Mouse (Mus musculus) retina, postnatal 1 day (tissue): ENCODE measurements around the gene Kcns1.
"Not testable (repeated sequence)": the region's sequence is repeated elsewhere in the genome, so short reads cannot be mapped to it uniquely, and the experiment has no call there.

Source experiments
- DNase-seq: peaks from one replicate; pipeline ENCODE4 v3.0.0-alpha.2; 2012

Gene Kcns1

DNA sequence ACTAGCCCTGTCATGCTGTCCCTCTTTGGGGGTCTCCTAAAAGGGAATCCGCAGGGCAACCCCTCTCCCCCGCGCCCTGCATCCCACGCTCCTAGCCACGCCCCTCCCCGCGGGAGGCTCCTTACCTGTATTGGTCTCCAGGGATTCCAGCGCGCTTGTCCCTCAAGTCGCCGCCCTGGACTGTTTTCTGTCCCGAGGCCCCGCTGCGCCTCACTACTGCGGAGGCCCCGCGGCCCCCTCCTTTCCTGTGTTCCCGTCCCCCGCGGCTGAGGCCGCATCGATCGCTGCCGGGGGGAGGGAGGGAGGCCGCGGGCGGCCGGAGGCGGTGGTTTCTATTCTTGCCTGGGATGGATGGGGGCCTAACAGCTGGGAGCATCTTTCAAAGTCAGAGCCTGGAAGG, at the start of gene Kcns1:
TSS of gene Kcns1 (minus strand) at position 212 of the 400 bp plus-strand sequence.
- DNase-seq: peak; percentile 50

DNA sequence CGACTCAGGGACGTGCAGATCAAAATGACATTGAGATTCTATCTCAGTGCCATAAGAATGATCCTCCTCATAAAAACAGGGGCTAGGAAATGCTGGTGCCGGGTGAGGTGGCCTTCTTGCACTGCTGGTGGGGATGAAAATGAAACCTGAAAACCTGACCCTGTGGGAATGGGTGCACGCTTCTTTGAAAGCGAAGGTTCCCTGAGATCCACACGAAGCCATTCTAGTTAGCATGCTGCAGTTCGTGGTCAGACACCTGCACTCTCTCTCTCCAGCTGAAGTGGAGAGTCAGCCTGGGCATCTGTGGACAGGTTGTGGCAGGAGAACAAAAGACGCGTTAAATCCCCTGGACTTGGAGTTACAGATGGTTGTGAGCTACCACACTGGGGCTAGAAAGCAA, 48.4 kb upstream of the Kcns1 start:
- DNase-seq: no peak

DNA sequence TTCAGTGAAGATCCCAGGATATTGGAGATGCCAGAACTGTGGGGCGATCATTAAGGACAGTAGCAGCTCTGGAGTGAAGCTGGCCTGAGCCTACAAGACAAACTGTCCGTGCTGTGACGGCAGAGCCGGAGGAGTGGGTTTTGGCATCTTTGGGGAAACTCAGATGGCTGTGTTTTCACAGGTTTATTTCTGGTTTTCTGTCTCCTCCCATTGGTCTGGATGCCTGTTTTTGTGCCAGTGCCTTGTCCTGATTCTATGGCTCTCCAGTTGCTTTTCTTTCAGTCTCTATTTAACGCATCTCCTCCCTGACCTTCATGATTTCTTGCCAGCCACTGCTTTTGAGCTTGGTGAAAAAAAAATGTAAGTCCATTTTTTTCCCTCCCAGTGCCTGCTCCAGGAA, 41.8 kb upstream of the Kcns1 start:
- DNase-seq: no peak

DNA sequence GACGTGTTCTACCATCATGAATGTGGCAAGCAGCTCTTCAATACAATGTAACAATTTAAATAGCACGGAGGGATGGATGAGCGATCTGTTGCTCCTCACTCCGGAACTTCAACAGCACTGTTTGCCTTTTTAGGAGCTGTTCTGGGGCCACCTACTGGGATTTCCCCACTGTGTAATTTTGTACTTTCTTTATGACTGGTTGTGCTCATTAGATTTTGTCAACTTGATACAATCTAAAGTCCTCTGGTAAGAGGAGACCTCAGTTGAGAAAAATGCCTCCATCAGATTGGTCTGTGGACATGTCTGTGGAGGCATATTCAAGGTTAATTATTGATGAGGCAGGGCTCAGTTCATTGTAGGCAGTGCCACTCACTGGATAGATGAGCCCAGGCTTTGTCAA, 40.0 kb upstream of the Kcns1 start:
- DNase-seq: no peak

DNA sequence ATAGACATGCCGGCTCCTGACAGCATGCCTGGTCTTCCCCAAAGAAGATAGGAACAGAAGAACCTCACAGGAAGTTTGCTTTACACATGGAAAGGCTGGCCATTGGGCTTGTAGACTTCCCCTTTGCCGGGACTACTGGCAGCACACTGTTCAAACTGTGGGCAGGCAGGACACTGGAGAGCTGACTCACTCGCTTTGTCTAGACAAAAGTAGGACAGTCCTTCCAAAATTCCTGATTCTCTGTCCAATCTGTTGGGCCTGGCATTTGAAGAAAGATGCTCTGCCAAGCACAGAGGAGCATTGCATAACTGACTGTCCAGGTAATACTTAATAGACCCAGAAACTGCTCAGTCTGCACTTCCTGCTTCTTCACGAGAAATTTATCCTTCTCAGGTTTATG, 35.8 kb upstream of the Kcns1 start:
- no peak for DNase-seq

DNA sequence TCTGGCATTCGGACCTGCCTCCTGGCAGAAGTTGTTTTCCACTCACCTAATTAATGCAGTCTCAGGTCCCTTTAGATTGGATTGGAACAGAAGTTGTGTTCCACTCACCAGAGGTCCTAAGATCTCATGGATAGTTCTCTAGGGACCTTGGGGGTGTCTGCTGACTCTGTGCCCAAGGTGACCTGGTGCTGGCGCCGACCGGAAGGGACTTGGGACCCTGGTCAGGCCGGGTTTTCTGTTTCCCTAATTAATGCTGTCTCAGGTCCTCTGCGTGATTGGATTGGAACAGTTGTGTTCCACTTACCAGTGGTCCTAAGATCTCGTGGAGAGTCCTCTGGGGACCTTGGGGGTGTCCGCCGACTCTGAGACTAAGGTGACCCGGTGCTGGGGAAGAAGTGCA, 35.1 kb upstream of the Kcns1 start:
- DNase-seq: not testable (repeated sequence)

DNA sequence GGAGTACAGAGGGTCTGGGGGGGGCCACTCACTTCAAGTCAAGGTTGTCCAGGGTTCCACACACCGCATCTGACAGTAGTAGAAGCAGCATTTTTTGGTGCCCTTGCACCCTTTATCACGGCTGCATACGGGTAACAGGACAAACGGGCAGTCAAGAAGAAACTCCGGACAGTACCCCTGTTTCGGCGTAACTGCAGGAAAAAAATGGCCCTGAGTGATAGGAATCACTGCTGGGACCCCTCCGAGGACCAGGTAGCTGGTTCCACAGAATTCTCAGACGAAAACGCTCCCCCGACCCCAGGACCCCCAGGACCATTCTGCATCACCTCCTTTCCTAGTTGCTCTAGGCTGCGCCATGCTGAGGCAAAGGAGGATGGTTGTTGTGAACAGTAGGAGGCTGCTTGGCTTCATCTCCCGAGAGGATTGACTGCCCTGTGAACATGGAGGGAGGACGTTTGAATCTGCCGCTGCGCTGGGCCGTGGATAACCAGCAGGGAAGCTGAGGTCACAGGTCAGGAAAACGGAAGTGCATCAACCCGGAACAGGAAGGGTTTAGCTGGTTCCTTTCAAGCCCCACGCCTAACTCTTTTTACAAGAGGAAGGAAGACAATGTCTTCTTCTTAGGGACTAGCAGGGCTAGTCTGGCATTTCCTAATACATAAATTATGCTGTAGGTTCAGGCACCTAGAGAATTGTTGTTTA, 28.9 kb upstream of the Kcns1 start, which contains the start of gene Wfdc15a:
TSS of gene Wfdc15a (minus strand) at position 505 of the 702 bp plus-strand sequence.
- no peak for DNase-seq

DNA sequence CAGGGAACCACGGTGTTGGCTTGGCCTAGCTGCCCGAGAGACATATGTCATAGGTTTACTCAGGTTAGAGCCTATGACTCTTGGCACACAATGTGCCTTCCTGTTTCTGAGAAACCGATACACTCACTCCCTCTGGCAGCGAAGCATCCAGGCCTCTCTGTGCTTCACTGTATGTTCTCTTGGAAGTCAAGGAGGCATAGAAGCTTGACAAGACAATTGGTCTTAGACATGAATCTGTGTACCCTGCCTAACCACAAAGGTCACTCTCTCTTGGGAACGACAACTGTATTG, 25.7 kb upstream of the Kcns1 start:
- no peak for DNase-seq

DNA sequence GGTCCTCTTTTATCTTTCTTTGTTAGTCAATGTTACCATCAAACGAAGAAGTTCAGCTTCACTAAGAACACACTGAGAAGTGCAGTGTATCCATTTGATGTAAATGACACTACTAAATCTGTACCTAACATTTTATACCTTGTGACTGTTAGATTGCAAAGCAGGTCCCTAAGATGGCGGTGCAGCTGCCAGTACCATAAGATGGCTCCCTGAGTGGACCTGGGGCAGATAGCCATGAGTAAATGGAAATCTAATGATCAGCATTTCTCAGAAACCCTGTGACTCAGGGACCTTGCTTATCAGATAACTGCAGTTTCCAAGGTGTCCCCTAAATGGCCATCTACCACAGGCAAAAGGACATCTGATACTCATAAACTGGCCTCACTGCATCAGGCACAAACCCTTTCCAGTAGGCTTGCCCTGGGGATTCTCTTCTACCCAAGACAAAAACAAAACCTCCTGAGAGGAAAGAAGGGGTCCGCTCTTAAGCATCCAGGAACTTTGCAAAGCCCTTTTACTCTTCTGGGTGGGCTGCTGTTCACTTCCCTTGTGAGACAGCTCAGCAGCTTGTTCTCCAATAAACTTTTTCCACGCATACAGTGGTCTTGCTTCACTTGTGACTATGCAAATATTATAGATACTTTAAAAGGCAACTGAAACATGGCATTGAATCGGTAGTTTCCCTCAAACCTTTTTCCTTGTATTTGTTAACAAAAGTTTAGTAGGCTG, 25.2 kb upstream of the Kcns1 start:
- DNase-seq: no peak

DNA sequence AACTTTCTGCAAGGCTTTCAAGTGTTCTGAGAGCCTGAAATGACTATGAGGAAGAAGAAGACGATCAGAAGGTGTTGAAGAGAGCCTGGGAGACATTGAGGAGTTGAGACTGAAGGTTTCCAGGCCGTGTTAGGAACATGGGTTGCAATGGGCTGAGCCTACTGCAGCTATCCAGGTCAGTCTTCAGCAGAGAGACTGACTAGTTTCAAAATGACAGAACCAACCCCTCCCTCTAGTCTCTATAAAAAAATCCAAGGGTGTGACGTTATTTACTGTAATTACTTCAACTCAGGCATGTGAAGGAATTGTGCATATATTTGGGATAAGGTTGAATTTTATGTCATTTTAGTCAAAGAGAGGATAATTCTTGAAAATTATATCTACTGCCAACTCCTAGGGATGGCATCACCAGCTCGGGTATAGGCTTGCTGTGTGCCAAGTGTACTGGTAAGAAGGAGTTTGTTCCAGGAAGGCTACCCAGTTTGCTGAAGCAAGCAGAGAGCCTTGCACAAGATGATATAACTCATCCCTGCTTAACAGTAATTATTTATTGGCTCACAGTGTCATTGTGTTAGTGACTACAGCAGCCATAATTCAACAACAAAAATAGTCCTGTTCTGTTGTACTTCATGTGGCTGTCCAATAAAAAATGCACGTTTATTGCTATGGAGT, 24.2 kb upstream of the Kcns1 start:
- no peak for DNase-seq

DNA sequence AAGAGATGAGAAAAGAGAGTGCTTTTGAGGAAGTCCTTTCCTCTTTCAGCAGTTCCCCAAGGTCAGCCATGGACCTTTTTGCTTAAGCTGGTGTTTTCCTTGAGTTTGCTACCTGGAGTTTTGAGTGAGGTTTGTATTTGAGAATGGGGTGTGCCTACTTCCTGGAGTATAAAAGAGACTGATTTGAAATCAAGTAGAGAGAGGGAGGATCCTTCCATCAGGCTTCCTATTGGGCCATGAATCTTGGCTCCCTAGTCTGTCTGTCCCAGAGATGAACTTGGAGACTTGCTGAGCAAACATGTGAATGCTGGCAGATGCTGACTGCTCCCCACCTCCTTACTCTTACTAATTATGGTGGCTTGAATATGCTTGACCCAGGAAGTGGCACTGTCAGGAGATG, 21.4 kb upstream of the Kcns1 start:
- no peak for DNase-seq

DNA sequence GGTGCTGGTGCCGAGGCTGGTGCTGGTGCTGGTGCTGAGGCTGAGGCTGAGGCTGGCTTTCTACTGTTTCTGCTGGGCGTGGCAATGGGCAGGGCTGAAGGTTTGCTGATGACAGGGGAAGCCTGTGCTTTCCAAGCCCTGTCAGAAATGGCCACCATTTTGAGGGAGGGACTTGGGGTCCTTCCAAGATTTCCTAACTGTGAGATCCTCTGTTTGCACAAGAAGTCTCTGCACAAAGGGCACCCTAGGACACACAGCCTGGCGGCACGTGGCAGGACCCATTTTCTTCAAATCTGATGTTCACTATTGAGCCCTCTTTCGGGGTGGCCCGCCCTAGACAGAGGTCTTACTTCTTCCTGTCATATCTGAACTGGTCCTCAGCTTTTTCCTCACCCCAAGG, 19.7 kb upstream of the Kcns1 start, which contains the start of gene Wfdc12:
TSS of gene Wfdc12 (minus strand) at position 33 of the 400 bp plus-strand sequence.
- DNase-seq: no peak

DNA sequence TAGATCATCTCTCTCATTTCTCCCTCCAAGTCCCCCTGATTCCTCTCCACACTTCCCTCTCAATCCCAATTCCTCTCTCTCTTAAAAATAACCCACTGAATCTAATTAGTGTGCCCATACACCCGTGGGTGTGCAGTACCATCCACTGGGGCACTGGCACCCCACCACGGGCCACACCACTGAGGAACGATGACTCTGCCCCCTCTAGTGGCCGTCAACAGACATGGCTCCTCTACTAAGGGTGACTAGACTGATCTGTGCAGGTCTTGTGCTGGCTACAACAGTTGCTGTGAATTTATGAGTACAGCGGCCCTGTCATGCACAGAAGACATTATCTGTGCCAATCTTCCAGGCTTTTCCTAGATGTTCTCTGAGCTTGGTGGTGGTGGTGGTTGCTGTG, 17.8 kb upstream of the Kcns1 start:
- peak; percentile 30 for DNase-seq

DNA sequence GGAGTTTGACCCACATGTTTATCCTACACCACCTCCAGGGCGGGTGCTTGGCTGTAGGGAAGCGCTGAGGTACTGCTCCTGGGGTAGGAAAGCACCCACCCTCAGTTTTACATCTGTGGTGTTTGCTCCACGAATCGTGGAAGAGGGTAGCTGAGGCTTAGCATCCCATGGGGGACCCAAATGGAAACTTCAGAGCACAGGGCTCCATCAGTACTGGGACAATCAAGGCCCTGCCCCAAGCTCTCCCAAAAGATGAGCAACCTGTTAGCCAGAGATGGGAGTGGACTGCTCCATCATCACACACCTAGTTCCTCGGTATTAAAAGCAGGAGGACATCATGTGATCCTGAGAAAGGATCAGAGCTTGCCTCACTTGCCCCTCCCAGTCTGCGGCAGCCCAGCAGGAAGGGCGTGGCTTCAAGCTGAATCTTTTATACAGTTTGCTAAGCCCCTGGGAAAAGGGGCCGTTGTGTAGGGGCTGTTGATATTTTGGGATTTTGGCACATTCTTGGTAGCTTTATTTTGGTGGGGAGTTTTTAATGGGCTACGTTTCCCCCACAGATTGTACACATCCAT, 13.3 kb upstream of the Kcns1 start:
- no peak for DNase-seq

DNA sequence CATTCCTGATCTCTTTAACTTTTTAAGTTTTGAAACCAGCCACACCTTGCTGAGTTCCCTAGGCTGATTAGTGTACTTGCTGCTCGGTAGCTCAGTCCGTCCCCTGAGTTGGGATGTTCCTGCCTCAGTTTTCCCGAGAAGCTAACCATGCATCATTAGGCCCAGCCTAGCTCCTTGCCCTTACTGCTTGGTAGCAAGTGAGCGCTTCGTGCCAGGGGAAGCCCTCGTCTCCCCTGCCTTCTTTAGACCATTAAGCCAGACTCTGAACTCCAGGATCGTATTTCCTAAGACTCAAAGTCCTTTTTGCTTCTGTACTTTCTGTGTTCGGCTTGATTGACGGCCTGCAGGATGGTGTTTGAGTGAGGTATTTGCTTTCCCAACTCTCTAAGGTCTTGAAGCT, 12.4 kb upstream of the Kcns1 start:
- no peak for DNase-seq

DNA sequence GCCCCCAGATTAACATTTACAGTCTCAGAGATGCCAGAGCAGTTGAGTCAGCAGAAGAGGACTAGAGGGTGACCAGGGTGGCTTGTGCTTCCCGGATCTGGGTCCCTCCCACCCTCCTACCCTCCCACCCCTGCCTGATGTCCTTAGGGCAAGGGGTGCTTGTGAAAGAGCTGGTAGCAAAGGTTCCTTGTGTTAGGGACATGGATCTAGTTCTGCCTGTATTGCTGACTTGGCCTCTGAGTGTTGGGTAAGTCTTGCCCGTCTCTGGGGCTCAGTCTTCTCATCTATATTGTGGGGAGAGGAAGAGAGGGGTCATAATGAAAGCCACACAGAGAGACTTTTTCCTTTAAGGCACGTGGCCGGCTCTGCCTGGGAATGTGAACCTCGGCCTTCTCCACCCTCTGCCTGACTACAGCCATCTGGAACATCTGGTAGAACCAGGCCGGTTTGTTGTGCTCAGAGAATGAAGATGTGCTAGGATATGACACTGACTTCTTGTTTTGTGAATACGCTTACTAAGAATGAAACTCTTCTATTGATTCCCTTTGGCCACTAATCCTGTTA, 11.9 kb upstream of the Kcns1 start, which contains the start of gene Wfdc5:
TSS of gene Wfdc5 (minus strand) at position 51 of the 564 bp plus-strand sequence.
- no peak for DNase-seq

DNA sequence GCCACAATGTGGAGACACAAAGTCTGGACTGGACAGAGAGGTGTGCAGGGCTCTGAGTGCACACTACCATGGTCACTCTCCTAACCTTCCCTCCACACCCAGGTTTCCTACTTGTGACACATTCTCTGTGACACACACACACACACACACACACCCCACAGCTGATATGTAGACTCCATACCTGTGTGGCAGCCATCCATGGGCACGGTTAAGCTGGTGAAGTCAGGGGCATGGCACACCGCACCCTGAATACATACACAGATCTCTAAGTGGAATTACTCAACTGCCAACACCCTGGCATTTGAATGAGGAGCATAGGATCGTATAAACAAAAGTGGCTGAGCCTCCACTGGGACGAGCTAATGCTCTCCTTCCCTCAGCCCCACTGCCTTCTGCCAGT, 9.9 kb upstream of the Kcns1 start:
- no peak for DNase-seq

DNA sequence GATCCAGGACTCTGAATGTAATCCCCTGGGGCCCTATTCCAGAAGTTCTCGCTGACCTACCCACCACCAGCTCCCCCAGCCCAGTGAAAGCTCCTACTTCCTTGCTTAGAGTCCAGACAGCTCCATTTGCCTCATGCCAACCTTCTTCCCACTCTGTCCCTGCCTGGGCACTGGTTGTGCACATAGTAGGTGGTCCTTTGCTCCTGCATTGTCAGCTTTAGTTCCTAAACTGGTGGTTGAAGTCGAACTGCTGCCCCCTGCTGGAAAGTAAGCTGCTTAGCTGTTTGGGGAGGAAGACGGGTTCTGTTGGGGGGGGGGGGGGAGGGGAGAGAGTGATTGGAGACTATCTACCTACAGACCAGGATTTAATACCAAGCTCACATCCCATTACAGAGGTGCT, 9.2 kb upstream of the Kcns1 start:
- DNase-seq: peak; percentile 48

DNA sequence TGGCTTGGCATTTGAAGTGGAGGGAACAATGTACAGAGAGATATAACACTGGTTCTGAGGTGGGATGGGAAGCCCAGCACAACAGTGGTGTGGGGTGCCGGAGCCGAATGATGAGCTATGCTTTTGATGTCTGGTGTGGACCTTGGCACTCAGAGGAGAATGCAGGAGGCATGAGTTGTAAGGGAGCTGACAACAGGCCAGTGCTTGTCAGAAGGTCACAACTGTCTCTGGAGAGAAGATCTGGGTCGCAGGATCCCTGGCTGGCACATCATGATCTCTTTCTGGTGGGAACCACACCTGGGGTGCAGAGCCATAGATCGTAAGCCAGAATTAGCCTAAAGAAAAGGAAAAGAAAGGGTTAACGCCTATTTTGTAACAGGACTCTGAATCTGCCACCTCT, 6.9 kb upstream of the Kcns1 start:
- DNase-seq: no peak

DNA sequence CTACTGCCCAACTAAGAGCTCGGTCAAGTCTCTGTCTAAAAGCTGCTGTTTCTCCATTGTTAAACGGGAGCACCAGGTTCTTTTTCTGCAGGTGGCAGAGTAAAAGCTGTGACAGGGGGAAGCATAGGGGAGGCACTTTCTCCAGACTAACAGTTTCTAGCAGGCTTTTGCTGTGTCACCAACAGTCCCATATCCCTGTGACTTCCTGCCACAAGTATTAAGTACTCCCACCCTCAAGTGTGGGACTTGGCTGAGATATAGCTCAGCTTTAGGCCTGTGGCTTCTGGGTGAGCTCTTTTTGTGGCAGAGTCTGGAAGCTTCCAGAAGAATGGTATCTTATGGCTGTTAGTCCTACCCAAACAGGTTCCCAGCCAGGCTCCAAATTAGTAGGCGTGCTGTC, 4.9 kb upstream of the Kcns1 start:
- no peak for DNase-seq

DNA sequence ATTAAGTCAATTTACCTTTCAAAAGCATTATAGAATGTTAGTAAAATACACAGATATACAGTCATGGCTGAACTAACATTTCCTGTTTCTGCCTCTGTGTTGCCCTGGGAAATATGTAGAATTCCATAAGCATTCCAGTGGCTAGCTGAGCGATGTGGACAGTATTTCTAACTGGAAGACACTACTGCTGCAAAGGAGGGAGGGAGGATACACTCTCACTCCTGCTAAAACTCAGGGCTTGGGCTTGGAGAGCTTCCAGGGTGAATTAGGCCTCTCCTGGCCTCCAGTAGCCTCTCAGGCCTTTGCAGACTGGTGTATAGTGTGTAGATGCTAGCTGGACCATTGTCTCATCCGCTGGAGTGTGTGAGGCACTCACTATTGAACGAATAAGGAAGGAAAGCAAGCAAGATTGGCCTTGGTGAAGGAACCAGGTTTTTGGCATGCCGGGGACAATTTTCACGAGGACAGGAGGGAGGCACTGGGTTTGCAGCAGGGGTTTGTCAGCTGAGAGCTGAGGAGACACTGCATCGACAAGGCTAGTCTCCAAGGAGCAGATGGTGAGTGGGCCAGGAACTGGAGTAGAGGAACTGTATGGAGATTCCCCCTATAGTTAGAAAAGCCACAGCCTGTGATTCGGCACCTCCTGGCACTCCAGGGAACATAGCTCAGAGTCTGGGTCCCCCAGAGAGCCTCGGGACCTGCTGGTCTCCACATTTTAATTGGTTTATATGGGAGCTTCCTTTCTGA, 3.9 kb upstream of the Kcns1 start:
- no peak for DNase-seq

DNA sequence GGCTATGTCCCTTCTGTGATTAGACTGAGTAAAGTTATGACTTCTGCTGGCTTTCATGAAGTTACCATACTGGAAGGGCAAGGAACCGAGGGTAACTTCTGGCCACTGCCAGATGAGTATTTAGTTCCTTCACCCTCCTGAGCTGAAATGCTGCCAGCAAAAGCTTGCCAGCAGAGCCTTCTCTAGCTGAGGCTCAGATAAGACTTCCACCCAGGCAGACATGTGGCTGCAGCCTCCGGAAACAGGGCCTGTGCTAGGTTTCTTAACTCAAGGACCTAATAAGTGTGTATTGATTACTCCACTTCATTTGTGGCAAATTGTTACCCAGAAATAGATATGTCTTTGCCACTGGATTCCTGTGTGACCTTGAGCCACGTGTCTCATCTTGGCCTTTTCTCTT, 2.5 kb upstream of the Kcns1 start:
- DNase-seq: no peak

DNA sequence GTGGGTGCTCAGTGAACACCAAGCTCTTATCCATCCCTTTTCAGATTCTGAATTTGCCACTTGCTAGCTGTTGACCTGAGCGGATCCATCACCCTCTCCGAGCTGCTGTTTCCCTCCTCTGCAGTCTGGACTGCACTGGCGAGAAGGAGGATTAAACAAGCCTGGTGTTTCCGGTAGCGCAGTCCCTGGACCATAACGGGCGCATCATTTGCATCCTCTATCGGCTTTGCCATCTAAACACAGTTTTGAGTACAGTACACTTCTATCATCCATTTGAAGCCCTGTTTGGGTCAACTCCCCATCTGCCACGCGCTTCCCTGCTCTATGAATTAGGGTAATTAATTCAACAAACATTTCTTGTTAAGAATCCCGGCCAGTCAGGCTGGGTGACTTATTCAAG, 587 bp downstream of the Kcns1 start:
- peak; percentile 37 for DNase-seq
